Mouse (Mus musculus): ENCODE measurements at regions not wholly inside any gene's neighbourhood (a gene's known extent, or its start where the extent isn't known, plus 50 kb on each side); places are given as distances from the start of the nearest gene placed in this dataset.

DNA sequence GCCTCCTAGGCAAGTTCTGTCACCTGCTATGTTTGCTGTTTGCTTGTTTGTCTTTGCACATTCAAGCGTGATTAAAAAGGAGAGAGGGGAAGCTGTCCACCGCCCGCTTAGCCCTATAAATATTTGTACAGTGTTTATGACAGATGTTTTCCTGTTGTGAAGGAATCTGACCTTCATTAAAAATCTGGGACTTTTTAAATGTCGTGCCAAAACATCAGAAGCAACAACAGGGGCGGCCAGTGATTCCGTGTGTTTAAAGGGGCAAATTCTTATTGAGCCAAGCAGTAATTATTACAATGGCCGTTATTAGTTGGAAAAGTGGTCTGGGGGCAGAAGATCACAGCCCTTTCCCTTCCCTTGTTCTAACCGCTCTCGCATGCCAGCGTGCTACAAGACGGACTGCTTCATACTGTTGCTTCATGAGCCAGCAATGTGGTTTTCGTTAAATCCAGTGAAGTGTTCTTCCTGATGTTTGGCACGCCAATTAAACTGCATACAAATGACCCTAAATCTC is 119.3 kb downstream of the Gas1 start:
- no peak for TF ChIP-seq CTCF (conservative IDR thresholded peaks at IDR 0.05; ENCODE audit: insufficient read depth, insufficient read length, low read depth, low read length)
- Histone ChIP-seq H3K27ac (ENCODE audit: insufficient read depth, low read depth, low read length) (no peak overlapping the region; the same call in 1 of the 2 replicates), H3K4me1 (ENCODE audit: control insufficient read depth, insufficient read depth, low read length) (no peaks in the 10 kb centered on the region; the same call in 1 of the 2 replicates), H3K27me3 (replicated peaks; ENCODE audit: control insufficient read depth, insufficient read depth, low read length) (no peaks in the 10 kb centered on the region), H3K4me3 (ENCODE audit: insufficient read depth, low read depth, low read length) (no peak overlapping the region), H3K36me3 (ENCODE audit: control insufficient read depth, insufficient read depth, low read length) (no peaks in the 10 kb centered on the region)
- peak; percentile 29 for DNase-seq
- 39% methylated on average over 13 of the region's 13 CpGs for WGBS

GRCm38 (mm10) chr13:60054531-60054930 is 122.6 kb downstream of the Gas1 start:
- Histone ChIP-seq H3K4me1 (ENCODE audit: control insufficient read depth, insufficient read depth, low read length) (no peaks in the 10 kb centered on the region; the same call in 1 of the 2 replicates), H3K27ac (ENCODE audit: insufficient read depth, low read depth, low read length) (no peak overlapping the region), H3K36me3 (ENCODE audit: control insufficient read depth, insufficient read depth, low read length) (no peaks in the 10 kb centered on the region), H3K4me3 (ENCODE audit: insufficient read depth, low read depth, low read length) (no peak overlapping the region), H3K27me3 (replicated peaks; ENCODE audit: control insufficient read depth, insufficient read depth, low read length) (no peaks in the 10 kb centered on the region)
- peak; percentile 21 for DNase-seq
- TF ChIP-seq POLR2A (IDR thresholded peaks at IDR 0.05; ENCODE audit: low read depth, low read length) = no peak
- no peak for TF ChIP-seq CTCF (conservative IDR thresholded peaks at IDR 0.05; ENCODE audit: insufficient read depth, insufficient read length, low read depth, low read length)
- WGBS = 45% methylated on average over 3 of the region's 3 CpGs

GRCm38 (mm10) chr13:60054081-60054480 is 123.1 kb downstream of the Gas1 start:
- H3K4me3 ChIP-seq (ENCODE audit: insufficient read depth, low read depth, low read length) = no peak overlapping the region
- WGBS = 66% methylated on average over 9 of the region's 9 CpGs
- H3K4me1 ChIP-seq (ENCODE audit: control insufficient read depth, insufficient read depth, low read length) = no peaks in the 10 kb centered on the region; the same call in 1 of the 2 replicates
- H3K27ac ChIP-seq (ENCODE audit: insufficient read depth, low read depth, low read length) = no peak overlapping the region
- H3K27me3 ChIP-seq (replicated peaks; ENCODE audit: control insufficient read depth, insufficient read depth, low read length) = no peaks in the 10 kb centered on the region
- no peaks in the 10 kb centered on the region for H3K36me3 ChIP-seq (ENCODE audit: control insufficient read depth, insufficient read depth, low read length)
- DNase-seq = peak; percentile 56
- TF ChIP-seq CTCF (conservative IDR thresholded peaks at IDR 0.05; ENCODE audit: insufficient read depth, insufficient read length, low read depth, low read length) (no peak), POLR2A (IDR thresholded peaks at IDR 0.05; ENCODE audit: low read depth, low read length) (no peak)

GRCm38 (mm10) chr13:60051866-60052265 is 125.3 kb downstream of the Gas1 start:
- no peaks in the 10 kb centered on the region for H3K4me1 ChIP-seq (ENCODE audit: control insufficient read depth, insufficient read depth, low read length)
- TF ChIP-seq CTCF (conservative IDR thresholded peaks at IDR 0.05; ENCODE audit: insufficient read depth, insufficient read length, low read depth, low read length) (no peak), POLR2A (IDR thresholded peaks at IDR 0.05; ENCODE audit: low read depth, low read length) (no peak)
- no peak for DNase-seq
- WGBS = 61% methylated on average over 1 of the region's 1 CpGs
- no peaks in the 10 kb centered on the region for H3K36me3 ChIP-seq (ENCODE audit: control insufficient read depth, insufficient read depth, low read length)
- H3K4me3 ChIP-seq (ENCODE audit: insufficient read depth, low read depth, low read length) = no peak overlapping the region
- H3K27me3 ChIP-seq (replicated peaks; ENCODE audit: control insufficient read depth, insufficient read depth, low read length) = no peaks in the 10 kb centered on the region
- no peak overlapping the region for H3K27ac ChIP-seq (ENCODE audit: insufficient read depth, low read depth, low read length)

DNA sequence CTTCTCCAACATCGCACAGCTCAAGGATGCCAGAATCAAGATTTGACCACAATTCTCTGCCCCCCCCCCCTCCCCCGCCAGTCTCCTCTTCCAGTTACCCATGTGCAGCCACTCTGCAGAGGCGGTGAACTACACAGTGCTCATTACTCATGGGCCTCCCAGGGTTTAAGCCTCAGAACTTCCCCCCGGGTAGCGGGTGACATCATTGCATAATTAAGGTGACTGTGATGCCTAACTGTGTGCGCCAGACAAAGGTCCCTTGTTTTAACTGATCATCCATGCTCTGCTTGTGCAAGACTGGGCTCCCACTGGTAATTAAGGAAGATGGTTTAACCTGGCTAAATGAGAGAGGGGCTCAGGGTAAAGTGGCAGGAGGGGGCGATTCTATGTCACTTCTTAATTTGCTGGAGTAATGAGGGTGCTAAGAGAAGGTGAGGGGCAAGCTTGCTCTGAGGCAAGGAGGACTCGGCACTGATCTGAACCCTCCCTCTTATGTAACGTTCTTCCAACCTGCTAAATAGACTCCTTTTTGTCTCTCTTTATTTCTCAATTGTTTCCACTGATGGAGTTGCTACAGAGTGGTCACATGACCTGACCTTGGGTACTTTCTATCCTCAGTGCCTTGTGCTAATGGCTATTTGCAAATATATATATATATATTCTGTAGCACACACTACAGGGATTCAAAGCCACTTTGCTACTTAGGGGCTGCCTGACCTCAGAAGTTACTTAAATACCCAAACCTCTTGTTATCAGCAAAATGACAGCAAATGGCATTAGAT is 126.2 kb downstream of the Gas1 start:
- no peaks in the 10 kb centered on the region for H3K27me3 ChIP-seq (replicated peaks; ENCODE audit: control insufficient read depth, insufficient read depth, low read length)
- H3K4me3 ChIP-seq (ENCODE audit: insufficient read depth, low read depth, low read length) = no peak overlapping the region
- H3K27ac ChIP-seq (ENCODE audit: insufficient read depth, low read depth, low read length) = no peak overlapping the region
- H3K36me3 ChIP-seq (ENCODE audit: control insufficient read depth, insufficient read depth, low read length) = no peaks in the 10 kb centered on the region
- 73% methylated on average over 9 of the region's 9 CpGs for WGBS
- no peaks in the 10 kb centered on the region for H3K4me1 ChIP-seq (ENCODE audit: control insufficient read depth, insufficient read depth, low read length)
- TF ChIP-seq POLR2A (IDR thresholded peaks at IDR 0.05; ENCODE audit: low read depth, low read length) (no peak), CTCF (conservative IDR thresholded peaks at IDR 0.05; ENCODE audit: insufficient read depth, insufficient read length, low read depth, low read length) (no peak)
- no peak for DNase-seq

GRCm38 (mm10) chr13:60049703-60050102 is 127.5 kb downstream of the Gas1 start:
- no peaks in the 10 kb centered on the region for H3K36me3 ChIP-seq (ENCODE audit: control insufficient read depth, insufficient read depth, low read length)
- no peak for DNase-seq
- H3K4me1 ChIP-seq (ENCODE audit: control insufficient read depth, insufficient read depth, low read length) = no peaks in the 10 kb centered on the region
- TF ChIP-seq CTCF (conservative IDR thresholded peaks at IDR 0.05; ENCODE audit: insufficient read depth, insufficient read length, low read depth, low read length) = no peak
- TF ChIP-seq POLR2A (IDR thresholded peaks at IDR 0.05; ENCODE audit: low read depth, low read length) = no peak
- 88% methylated on average over 3 of the region's 3 CpGs for WGBS
- H3K27me3 ChIP-seq (replicated peaks; ENCODE audit: control insufficient read depth, insufficient read depth, low read length) = no peaks in the 10 kb centered on the region
- H3K4me3 ChIP-seq (ENCODE audit: insufficient read depth, low read depth, low read length) = no peak overlapping the region
- H3K27ac ChIP-seq (ENCODE audit: insufficient read depth, low read depth, low read length) = no peak overlapping the region
